Mouse (Mus musculus): ENCODE data around the gene Amz1. TPM values are rescaled to one million over a fixed set of nuclear protein-coding genes. Genes with fewer than 3 reads are reported as not detected.

Gene Amz1
- total and polyA plus RNA-seq, 2 experiments: 0.46 to 0.93 TPM

GRCm38 (mm10) chr5:140710315-140710714 is 13.6 kb upstream of the Amz1 start:
- Histone ChIP-seq H3K4me3 (ENCODE audit: insufficient read depth, low read depth, low read length) (no peak overlapping the region), H3K9ac (ENCODE audit: low read depth, low read length) (no peak overlapping the region), H3K36me3 (ENCODE audit: control insufficient read depth, insufficient read depth, low read length) (peaks cover 16% of the 10 kb centered on the region; the same call in 1 of the 2 replicates), H3K27me3 (ENCODE audit: control insufficient read depth, insufficient read depth, low read length) (no peaks in the 10 kb centered on the region), H3K79me2 (ENCODE audit: control insufficient read depth, insufficient read depth, low read length) (no peaks in the 10 kb centered on the region; the same call in 1 of the 2 replicates), H3K4me1 (ENCODE audit: control insufficient read depth, insufficient read depth, low read length) (peaks cover 7% of the 10 kb centered on the region), H3K27ac (replicated peaks; ENCODE audit: insufficient read depth, low read depth, low read length) (no peak overlapping the region)
- 95% methylated on average over 6 of the region's 6 CpGs for WGBS
- no peak for DNase-seq (ENCODE audit: extremely low read depth, low read depth, low spot score)
- TF ChIP-seq CTCF (IDR thresholded peaks at IDR 0.05; ENCODE audit: low read depth, low read length) (no peak), POLR2A (IDR thresholded peaks at IDR 0.05; ENCODE audit: extremely low read depth, insufficient read depth, low read length) (no peak)

- no peak overlapping the region for H3K27ac ChIP-seq (replicated peaks; ENCODE audit: insufficient read depth, low read depth, low read length)
- H3K27me3 ChIP-seq (ENCODE audit: control insufficient read depth, insufficient read depth, low read length): no peaks in the 10 kb centered on the region
- TF ChIP-seq POLR2A (IDR thresholded peaks at IDR 0.05; ENCODE audit: extremely low read depth, insufficient read depth, low read length) (no peak), CTCF (IDR thresholded peaks at IDR 0.05; ENCODE audit: low read depth, low read length) (no peak)
- peaks cover under 1% of the 10 kb centered on the region; the same call in 1 of the 2 replicates for H3K4me1 ChIP-seq (ENCODE audit: control insufficient read depth, insufficient read depth, low read length)
- H3K4me3 ChIP-seq (ENCODE audit: insufficient read depth, low read depth, low read length): no peak overlapping the region
- H3K79me2 ChIP-seq (ENCODE audit: control insufficient read depth, insufficient read depth, low read length): no peaks in the 10 kb centered on the region; the same call in 1 of the 2 replicates
- no peak overlapping the region for H3K9ac ChIP-seq (ENCODE audit: low read depth, low read length)
- no peak for DNase-seq (ENCODE audit: extremely low read depth, low read depth, low spot score)
- WGBS: 89% methylated on average over 5 of the region's 5 CpGs
- H3K36me3 ChIP-seq (ENCODE audit: control insufficient read depth, insufficient read depth, low read length): peaks cover 19% of the 10 kb centered on the region; the same call in 1 of the 2 replicates
Observed at GRCm38 (mm10) chr5:140711040-140711439, 12.9 kb upstream of the Amz1 start.

GRCm38 (mm10) chr5:140720773-140721172 is 3.2 kb upstream of the Amz1 start:
- no peak for DNase-seq (ENCODE audit: extremely low read depth, low read depth, low spot score)
- H3K79me2 ChIP-seq (ENCODE audit: control insufficient read depth, insufficient read depth, low read length): no peaks in the 10 kb centered on the region
- no peak overlapping the region for H3K4me3 ChIP-seq (ENCODE audit: insufficient read depth, low read depth, low read length)
- H3K27me3 ChIP-seq (ENCODE audit: control insufficient read depth, insufficient read depth, low read length): no peaks in the 10 kb centered on the region
- peaks cover 17% of the 10 kb centered on the region for H3K36me3 ChIP-seq (ENCODE audit: control insufficient read depth, insufficient read depth, low read length)
- no peak overlapping the region for H3K9ac ChIP-seq (ENCODE audit: low read depth, low read length)
- no peak overlapping the region for H3K27ac ChIP-seq (replicated peaks; ENCODE audit: insufficient read depth, low read depth, low read length)
- 83% methylated on average over 7 of the region's 7 CpGs for WGBS
- TF ChIP-seq POLR2A (IDR thresholded peaks at IDR 0.05; ENCODE audit: extremely low read depth, insufficient read depth, low read length): no peak
- TF ChIP-seq CTCF (IDR thresholded peaks at IDR 0.05; ENCODE audit: low read depth, low read length): no peak
- no peaks in the 10 kb centered on the region for H3K4me1 ChIP-seq (ENCODE audit: control insufficient read depth, insufficient read depth, low read length)

- H3K27me3 ChIP-seq (ENCODE audit: control insufficient read depth, insufficient read depth, low read length): no peaks in the 10 kb centered on the region
- TF ChIP-seq POLR2A (IDR thresholded peaks at IDR 0.05; ENCODE audit: extremely low read depth, insufficient read depth, low read length) (no peak), CTCF (IDR thresholded peaks at IDR 0.05; ENCODE audit: low read depth, low read length) (no peak)
Observed at GRCm38 (mm10) chr5:140722121-140722520, 1.8 kb upstream of the Amz1 start.

GRCm38 (mm10) chr5:140726062-140726839 is 2.3 kb downstream of the Amz1 start:
- H3K4me3 ChIP-seq (ENCODE audit: insufficient read depth, low read depth, low read length): no peak overlapping the region
- no peaks in the 10 kb centered on the region for H3K79me2 ChIP-seq (ENCODE audit: control insufficient read depth, insufficient read depth, low read length)
- DNase-seq (ENCODE audit: extremely low read depth, low read depth, low spot score): no peak
- TF ChIP-seq POLR2A (IDR thresholded peaks at IDR 0.05; ENCODE audit: extremely low read depth, insufficient read depth, low read length) (no peak), CTCF (IDR thresholded peaks at IDR 0.05; ENCODE audit: low read depth, low read length) (no peak)
- no peaks in the 10 kb centered on the region for H3K36me3 ChIP-seq (ENCODE audit: control insufficient read depth, insufficient read depth, low read length)
- H3K9ac ChIP-seq (ENCODE audit: low read depth, low read length): no peak overlapping the region
- no peak overlapping the region for H3K27ac ChIP-seq (replicated peaks; ENCODE audit: insufficient read depth, low read depth, low read length)
- H3K27me3 ChIP-seq (ENCODE audit: control insufficient read depth, insufficient read depth, low read length): no peaks in the 10 kb centered on the region
- 90% methylated on average over 7 of the region's 7 CpGs for WGBS
- no peaks in the 10 kb centered on the region for H3K4me1 ChIP-seq (ENCODE audit: control insufficient read depth, insufficient read depth, low read length)

More at GRCm38 (mm10) chr5:140722121-140722520, 1.8 kb upstream of the Amz1 start:
- 77% methylated on average over 3 of the region's 3 CpGs for WGBS
- no peak overlapping the region for H3K27ac ChIP-seq (replicated peaks; ENCODE audit: insufficient read depth, low read depth, low read length)
- H3K36me3 ChIP-seq (ENCODE audit: control insufficient read depth, insufficient read depth, low read length): peaks cover 13% of the 10 kb centered on the region
- H3K79me2 ChIP-seq (ENCODE audit: control insufficient read depth, insufficient read depth, low read length): no peaks in the 10 kb centered on the region
- H3K9ac ChIP-seq (ENCODE audit: low read depth, low read length): no peak overlapping the region
- no peak overlapping the region for H3K4me3 ChIP-seq (ENCODE audit: insufficient read depth, low read depth, low read length)
- no peak for DNase-seq (ENCODE audit: extremely low read depth, low read depth, low spot score)
- no peaks in the 10 kb centered on the region for H3K4me1 ChIP-seq (ENCODE audit: control insufficient read depth, insufficient read depth, low read length)
